Mouse (Mus musculus) brain, embryonic 14.5 days (tissue): ENCODE results near the gene Zfp574.

Source experiments
- CTCF ChIP-seq: fragments of 200-500 bp; IDR thresholded peaks from 2 replicates; pipeline ENCODE4 v1.5.1; 2012; ENCODE audit warnings: inconsistent platforms, mild to moderate bottlenecking, moderate library complexity, borderline replicate concordance; ENCODE audit not compliant: insufficient read depth, insufficient read length; ENCODE audit errors: extremely low read depth
- POLR2A ChIP-seq: fragments of 200-500 bp; IDR thresholded peaks from 2 replicates; pipeline ENCODE4 v1.6.1; 2012; ENCODE audit warnings: mild to moderate bottlenecking, inconsistent platforms, borderline replicate concordance; ENCODE audit not compliant: poor library complexity, insufficient read depth, insufficient read length, severe bottlenecking; ENCODE audit errors: extremely low read depth

DNA sequence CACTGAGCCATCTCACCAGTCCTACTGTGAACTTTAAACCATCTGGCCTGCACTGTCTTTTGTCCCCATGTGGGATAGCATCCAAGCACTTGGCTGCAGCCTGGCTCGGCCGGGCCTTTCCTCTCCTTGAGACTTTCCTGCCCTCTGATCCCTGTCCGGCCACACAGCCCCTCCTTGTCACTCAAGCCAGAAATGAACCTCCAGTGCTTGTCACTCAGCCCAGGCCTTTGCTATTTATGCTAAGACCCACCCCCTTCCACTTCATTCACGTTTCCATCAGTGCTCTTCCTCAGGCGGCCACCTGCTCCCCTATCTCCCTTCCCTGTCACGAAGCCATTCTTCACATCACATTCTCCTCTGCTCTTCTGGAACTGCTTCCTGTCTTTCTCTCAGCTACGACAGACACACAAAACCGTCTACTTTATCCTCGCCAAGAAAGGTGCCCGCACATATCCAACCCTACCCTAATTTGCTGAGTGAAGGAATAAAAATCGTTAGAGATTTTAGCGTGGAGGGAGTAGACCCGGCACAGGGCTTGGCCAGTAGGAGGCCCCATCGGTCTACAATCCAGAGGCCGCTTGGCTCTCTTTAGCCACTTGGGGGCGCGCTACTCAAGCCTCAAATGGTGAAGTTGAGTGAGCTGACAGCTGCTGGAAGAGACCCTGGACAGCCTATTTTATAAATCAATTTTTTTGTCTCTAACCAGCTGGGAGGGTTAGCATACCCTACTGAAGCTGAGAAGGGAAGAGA lies 33.2 kb downstream of the Zfp574 start:
- TF ChIP-seq CTCF (peak; percentile 98), POLR2A (no peak)
